Mouse (Mus musculus): ENCODE results near the gene Crtam.

The Crtam gene

GRCm38 (mm10) chr9:41011512-41012436, 7.3 kb upstream of the Crtam start:
- no peak for DNase-seq (ENCODE audit: extremely low spot score, low read depth, low spot score)

- no peak for DNase-seq (ENCODE audit: extremely low spot score, low read depth, low spot score)
These were observed 3.4 kb upstream of the Crtam start for GRCm38 (mm10) chr9:41007785-41008184.

- DNase-seq (ENCODE audit: extremely low spot score, low read depth, low spot score) = no peak
These were observed 7.2 kb downstream of the Crtam start for GRCm38 (mm10) chr9:40997116-40997779.

DNA sequence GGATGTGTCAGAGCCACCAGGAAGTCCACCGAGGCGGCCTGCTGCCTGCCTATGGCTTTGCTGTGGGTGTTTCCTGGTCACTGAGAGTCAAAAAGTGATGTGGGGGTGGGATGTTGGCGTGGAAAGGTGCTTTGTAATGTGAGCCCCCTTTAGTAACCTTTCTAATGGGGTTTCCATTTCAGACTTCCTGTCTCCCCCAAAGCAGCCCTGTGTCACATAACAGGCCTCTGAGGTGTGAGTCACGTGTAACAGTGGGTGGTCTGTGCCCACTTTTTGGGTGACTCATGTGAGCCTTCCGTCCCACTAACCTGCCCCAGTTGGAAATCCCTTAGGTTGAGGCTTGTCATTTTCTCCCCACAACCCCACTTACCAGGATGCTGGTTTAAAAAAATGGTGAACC, 10.4 kb downstream of the Crtam start:
- DNase-seq (ENCODE audit: extremely low spot score, low read depth, low spot score) = no peak

GRCm38 (mm10) chr9:40991511-40991910, 12.9 kb downstream of the Crtam start:
- no peak for DNase-seq (ENCODE audit: extremely low spot score, low read depth, low spot score)

- peak; percentile 57 for DNase-seq (ENCODE audit: extremely low spot score, low read depth, low spot score)
These were observed 14.4 kb downstream of the Crtam start for GRCm38 (mm10) chr9:40989940-40990588.

GRCm38 (mm10) chr9:40984313-40984712, 20.1 kb downstream of the Crtam start:
- DNase-seq (ENCODE audit: extremely low spot score, low read depth, low spot score) = no peak

DNA sequence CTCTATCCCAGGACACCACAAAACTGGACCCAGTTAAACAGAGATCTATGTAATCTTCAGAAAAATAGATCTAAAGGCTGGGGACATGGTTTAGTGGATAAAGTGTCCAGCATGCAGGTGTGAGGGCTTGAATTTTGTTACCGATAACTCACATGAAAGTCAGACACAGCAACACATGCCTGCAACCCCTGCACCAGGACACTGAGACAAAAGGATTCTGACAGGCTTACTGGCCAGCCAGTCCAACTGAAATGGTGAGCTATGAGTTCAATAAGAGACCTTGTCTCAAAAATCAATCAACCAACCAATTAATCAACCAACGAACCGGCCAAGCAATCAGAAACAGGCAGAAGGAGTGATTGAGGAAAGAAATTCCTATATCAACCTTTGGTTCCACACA, 20.7 kb downstream of the Crtam start:
- no peak for DNase-seq (ENCODE audit: extremely low spot score, low read depth, low spot score)

DNA sequence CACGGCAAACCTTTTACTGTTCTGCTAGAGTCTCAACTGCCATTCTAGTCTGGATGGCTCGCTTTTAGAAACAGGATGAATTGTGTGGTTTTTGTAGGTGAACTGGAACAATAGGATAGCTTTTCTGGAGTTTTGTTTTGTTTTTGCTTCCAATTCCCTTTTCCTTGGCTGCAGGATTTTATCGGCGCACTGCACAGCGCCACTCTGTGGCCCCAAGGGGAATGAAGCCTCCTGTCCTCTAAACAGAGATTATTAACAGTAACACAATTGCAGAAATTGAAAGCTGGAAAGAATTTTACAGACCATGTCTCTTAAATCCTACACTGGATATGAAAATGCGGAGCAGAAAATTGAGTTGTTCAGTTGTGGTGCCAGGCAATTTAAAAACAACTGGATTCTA, 21.9 kb downstream of the Crtam start:
- no peak for DNase-seq (ENCODE audit: extremely low spot score, low read depth, low spot score)

GRCm38 (mm10) chr9:40974042-40974801, 30.2 kb downstream of the Crtam start:
- DNase-seq (ENCODE audit: extremely low spot score, low read depth, low spot score) = no peak

GRCm38 (mm10) chr9:40964418-40964714, 40.1 kb downstream of the Crtam start:
- no peak for DNase-seq (ENCODE audit: extremely low spot score, low read depth, low spot score)

- no peak for DNase-seq (ENCODE audit: extremely low spot score, low read depth, low spot score)
These were observed 40.6 kb downstream of the Crtam start, which contains the start of gene Jhy for GRCm38 (mm10) chr9:40963586-40964417. Gene Jhy, minus strand, starts transcription at chr9:40964118.

DNA sequence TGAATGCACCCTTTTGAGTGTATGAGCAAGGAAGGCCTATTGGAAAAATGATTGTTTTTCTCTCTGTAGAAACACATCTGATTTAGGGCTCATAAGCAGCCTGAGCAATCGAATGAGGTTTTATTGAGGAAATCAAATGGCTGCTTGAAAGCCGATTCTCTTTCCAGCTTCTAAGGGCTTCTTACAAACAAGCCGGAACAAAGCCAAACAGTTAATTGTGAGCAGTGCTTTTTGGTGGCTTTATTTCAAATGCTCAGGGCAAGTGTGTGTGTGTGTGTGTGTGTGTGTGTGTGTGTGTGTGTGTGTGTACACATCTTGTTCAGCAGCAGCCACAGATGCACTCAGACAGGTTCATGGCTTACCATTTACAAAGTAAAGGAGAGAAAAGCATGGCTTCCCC, 43.0 kb downstream of the Crtam start:
- no peak for DNase-seq (ENCODE audit: extremely low spot score, low read depth, low spot score)

GRCm38 (mm10) chr9:40949039-40949615, 55.3 kb downstream of the Crtam start:
- DNase-seq (ENCODE audit: extremely low spot score, low read depth, low spot score) = no peak

- no peak for DNase-seq (ENCODE audit: extremely low spot score, low read depth, low spot score)
These were observed 56.0 kb downstream of the Crtam start for GRCm38 (mm10) chr9:40948473-40948872.

- DNase-seq (ENCODE audit: extremely low spot score, low read depth, low spot score) = no peak
These were observed 57.3 kb downstream of the Crtam start for GRCm38 (mm10) chr9:40947131-40947530.

DNA sequence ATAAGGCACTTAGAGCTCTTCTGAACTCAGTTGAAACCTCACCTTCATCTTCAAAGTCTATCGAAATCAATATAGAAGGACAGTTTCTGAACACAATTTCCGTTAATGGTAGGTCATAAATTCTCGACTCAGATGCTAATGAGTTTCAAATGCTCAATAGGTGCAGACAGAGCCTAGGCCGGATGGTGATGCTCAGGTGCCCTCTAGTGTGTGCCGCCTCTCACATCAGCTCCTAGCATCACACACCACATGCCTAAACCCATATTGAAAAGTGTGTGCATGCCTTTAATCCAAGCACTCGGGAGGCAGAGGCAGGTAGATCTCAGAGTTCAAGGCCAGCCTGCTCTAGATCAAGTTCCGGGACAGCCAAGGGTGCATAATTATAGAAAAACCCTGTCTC, 67.0 kb downstream of the Crtam start:
- DNase-seq (ENCODE audit: extremely low spot score, low read depth, low spot score) = peak; percentile 8

GRCm38 (mm10) chr9:40933323-40933722, 71.1 kb downstream of the Crtam start:
- DNase-seq (ENCODE audit: extremely low spot score, low read depth, low spot score) = no peak

DNA sequence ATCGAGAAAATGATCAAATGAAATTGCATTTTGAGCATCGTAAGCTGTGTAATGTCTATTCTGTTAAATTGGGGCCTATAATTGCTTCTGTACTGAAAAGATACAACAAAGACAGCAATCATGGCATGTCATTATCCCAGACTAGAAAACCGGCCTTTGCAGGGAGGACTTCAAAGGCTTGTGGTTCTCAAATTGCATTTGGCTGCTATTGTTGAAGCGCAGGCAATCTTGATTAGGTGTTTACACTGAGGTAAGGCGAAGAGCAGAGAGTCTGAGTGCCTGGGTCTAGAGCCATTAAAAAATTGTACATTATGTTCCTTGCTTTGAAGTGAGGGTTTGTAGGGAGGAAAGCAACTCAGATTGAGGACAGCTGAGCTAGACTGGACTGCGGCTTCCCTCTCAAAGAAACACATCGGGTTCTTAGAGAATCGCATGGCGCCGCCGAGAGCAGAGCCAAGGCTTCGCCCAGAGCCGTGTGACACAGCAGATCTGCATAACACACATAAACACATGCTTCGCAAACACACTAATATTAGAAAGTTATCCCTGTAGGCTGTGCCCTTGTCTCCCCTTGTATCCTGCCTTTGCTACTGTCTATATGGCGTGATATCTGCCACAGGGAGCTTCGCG, 77.0 kb downstream of the Crtam start:
- no peak for DNase-seq (ENCODE audit: extremely low spot score, low read depth, low spot score)

Data from hindlimb bud, embryonic 11.5 days (tissue).